Mouse (Mus musculus) right cerebral cortex, adult 2 months (tissue): ENCODE measurements around the gene Catsperg1.
"Not testable (repeated sequence)": the region's sequence is repeated elsewhere in the genome, so short reads cannot be mapped to it uniquely, and the experiment has no call there.

Source experiments
- DNase-seq, 2 experiments: peaks; one replicate each; pipeline ENCODE4 v3.0.0; 2021 to 2022; ENCODE audit warnings: low spot score in 2 of 2

Catsperg1 gene

GRCm38 (mm10) chr7:29231517-29231916 is 17.7 kb upstream of the Catsperg1 start:
- DNase-seq = no peak

DNA sequence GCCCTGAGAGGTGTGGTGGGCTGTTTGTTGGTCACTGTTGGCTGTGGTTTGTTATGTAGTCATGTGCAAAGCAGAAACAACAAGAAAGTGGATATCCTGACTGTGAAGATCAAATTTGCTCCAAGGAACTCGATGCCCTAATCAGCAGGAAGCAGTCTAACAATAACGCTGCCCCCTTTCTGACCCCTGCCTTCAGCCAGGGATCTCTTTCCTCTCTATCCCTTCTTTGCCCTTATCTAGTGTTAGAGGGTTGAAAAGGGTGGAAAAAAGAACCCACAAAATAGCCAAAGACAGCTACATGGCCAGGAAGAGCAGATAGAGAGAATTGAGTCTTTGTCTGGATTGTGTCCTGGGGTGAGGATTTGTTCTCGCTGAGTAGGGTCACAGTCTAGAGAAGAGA is 16.7 kb upstream of the Catsperg1 start:
- DNase-seq = no peak

DNA sequence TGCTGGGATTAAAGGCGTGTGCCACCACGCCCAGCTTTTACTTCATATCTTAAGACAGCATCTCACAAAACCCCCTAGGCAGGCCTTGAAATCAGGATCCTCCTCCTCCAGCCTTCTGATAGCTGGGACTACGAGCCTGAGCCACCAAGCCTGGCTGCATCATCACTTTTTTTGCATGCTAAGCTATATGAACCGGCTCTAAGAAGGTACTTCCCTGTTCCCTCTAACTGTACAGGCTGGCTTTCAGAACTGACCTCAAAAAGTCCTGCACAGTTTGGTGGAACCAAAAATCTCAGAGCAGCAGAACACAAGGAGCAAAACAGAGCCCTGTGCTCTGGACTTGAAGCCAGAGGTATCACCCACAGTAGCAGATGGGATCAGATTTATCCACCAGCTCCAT is 14.4 kb upstream of the Catsperg1 start:
- DNase-seq = no peak

GRCm38 (mm10) chr7:29225520-29225919 is 11.7 kb upstream of the Catsperg1 start:
- DNase-seq = no peak

- no peak for DNase-seq
Observed at GRCm38 (mm10) chr7:29224756-29225394, 11.0 kb upstream of the Catsperg1 start.

- DNase-seq = no peak
Observed at GRCm38 (mm10) chr7:29214846-29215245, 1.0 kb upstream of the Catsperg1 start.

DNA sequence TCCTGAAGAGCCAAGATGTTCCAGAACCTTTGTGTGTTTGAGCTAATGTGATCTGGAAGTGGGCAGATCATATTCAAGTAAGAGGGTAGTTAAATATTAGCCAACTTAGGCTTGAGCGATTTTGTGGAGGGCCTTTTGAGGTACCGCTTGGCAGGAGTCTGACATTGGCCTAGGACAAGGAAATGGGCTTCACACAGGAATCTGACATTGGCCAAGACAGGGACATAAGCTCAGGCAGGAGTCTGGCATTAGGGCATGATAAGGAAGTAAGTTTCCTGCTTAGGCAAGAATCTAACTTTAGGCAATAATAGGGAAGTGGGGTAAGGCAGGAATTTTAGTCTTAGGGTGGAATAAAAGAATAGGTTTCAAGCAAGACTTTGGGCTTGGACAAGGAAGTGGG is 401 bp upstream of the Catsperg1 start:
- DNase-seq = no peak

DNA sequence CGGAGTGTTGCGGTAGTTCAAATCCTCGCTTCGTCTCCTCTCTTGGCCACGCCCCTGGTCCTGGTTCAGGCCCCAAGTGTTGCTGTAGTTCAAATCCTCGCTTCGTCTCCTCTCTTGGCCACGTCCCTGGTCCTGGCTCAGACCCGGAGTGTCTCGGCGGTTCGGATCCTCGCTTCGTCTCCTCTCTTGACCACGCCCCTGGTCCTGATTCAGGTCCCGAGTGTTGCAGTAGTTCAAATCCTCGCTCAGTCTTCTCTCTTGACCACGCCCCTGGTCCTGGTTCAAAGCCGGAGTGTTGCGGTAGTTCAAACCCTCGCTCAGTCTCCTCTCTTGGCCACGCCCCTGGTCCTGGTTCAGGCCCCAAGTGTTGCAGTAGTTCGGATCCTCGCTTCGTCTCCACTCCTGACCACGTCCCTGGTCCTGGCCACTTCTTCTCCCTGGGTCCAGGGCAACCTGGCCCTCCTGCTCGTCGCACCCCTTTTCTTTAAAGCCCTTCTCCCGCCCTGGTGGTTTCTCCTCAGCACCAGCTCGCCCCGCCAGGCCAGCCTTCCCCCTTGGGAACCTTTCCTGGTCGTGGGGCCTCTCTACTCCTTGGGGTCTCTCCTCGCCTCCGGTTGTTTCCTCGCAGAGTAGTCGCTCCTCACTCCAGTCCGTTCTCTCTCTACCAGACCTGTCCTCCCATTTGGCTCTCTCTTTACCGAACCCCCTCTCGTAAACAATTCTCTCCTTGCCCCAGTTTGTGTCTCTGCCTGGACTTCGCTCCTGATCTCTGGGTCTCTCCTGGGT is 867 bp downstream of the Catsperg1 start:
- not testable (repeated sequence) for DNase-seq

- DNase-seq = no peak
Observed at GRCm38 (mm10) chr7:29212199-29212765, 1.6 kb downstream of the Catsperg1 start.

DNA sequence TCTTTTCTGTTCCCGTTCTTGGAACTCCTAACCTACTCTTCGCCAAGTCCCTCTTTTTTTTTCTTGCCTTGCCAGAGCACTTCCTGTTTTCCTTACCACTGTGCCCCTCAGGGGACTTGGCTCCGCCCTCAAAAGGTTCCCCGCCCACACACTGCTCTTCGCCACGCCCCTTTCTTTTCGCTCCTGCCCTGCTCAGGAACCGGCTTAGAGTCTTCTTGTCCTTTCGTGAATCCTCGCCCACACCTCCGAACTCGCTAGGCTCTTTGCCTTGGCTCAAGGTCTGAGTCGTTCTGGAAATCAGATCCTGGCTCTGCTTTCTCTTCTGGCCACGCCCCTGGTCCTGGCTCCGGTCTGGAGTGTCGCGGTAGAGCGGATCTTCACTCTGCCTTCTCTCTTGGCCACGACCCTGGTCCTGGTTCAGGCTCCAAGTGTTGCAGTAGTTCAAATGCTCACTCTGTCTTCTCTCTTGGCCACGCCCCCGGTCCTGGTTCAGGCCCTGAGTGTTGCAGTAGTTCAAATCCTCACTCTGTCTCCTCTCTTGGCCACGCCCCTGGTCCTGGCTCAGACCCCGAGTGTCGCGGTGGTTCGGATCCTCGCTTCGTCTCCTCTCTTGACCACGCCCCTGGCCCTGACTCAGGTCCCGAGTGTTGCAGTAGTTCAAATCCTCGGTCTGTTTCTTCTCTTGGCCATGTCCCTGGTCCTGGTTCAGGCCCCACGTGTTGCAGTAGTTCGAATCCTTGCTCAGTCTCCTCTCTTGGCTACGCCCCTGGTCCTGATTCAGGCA is 2.2 kb downstream of the Catsperg1 start:
- no peak for DNase-seq

GRCm38 (mm10) chr7:29211013-29211412 is 2.8 kb downstream of the Catsperg1 start:
- DNase-seq = not testable (repeated sequence)

- no peak for DNase-seq
Observed at GRCm38 (mm10) chr7:29202577-29202976, 11.3 kb downstream of the Catsperg1 start.

- not testable (repeated sequence) for DNase-seq
Observed at GRCm38 (mm10) chr7:29194230-29194629, 19.6 kb downstream of the Catsperg1 start.

DNA sequence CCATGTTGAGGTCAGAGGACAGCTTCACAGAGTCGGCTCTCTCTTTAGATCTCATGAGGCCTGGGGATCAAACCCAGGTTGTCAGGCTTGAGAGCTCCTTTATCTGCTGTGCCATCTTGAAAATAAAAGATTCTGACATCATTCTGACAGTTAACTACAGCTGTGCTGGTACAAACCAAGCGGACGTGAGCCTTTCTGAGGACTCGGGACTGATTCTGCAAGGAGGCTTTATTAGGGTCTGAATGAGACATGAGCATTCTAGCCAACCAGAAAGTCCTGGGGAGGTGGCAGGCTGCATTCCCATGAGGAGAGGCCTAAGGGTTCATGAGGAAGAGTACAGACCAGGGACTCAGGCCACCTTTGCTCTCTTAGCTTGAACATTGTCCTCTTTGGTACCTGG is 32.5 kb downstream of the Catsperg1 start:
- not testable (repeated sequence) for DNase-seq

DNA sequence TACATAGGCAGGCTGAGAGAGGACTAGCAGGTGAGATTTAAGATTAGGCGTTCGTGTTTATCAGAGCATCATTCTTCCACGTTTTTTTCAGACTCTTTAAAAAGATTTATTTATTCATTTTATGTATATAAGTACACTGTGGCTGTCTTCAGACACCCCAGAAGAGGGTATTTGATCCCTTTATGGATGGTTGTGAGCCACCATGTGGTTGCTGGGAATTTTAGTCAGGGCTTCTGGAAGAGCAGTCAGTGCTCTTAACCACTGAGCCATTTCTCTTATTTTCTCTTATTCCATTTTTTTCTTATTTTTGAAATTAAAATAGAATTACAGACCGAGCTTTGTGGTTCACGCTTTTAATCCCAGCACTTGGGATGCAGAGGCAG is 33.0 kb downstream of the Catsperg1 start:
- DNase-seq = no peak

DNA sequence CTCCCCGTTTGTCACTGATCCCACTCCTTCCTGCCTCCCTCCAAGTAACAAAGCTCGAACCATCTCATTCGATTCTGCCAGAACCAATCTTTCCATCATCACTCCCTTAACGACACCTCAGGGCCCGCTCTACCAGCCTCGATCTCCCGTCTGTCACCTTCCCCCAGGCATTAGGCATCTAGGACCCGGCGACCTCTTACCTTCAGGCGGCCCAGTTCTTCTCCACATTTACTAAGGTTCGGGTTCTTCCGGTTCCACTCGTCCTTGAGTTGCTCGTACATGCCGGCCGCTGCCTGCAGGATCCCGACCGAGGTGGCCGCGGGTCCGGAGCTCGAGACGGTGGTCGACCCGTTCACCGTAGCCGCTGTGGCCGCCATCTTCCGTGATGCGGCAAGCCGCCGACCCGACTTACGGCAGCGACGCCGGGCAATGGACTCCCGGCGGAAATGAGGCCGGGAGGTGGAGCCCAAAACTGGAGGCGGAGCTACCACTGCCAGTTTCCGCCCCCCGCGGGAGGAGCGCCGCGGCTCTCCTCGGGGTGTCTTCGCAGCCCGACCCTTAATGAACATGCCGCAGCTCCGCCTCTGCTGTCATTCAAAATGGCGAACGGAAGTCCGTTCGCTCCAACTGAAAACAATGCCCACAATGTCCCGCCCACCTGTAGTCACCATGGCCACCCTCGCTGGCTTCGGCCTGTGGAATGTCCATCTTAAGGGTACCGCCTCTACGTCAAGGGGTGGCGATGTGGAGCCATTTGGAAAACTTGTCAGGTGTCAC is 33.6 kb downstream of the Catsperg1 start, which contains the start of gene Psmd8:
TSS of gene Psmd8 (minus strand) at position 625 of the 777 bp plus-strand sequence.
- DNase-seq = peak; percentile 94 to 95

GRCm38 (mm10) chr7:29179323-29179722 is 34.5 kb downstream of the Catsperg1 start:
- DNase-seq = no peak

- no peak for DNase-seq
Observed at GRCm38 (mm10) chr7:29178106-29178505, 35.7 kb downstream of the Catsperg1 start.

- no peak for DNase-seq
Observed at GRCm38 (mm10) chr7:29172390-29173016, 41.3 kb downstream of the Catsperg1 start.

DNA sequence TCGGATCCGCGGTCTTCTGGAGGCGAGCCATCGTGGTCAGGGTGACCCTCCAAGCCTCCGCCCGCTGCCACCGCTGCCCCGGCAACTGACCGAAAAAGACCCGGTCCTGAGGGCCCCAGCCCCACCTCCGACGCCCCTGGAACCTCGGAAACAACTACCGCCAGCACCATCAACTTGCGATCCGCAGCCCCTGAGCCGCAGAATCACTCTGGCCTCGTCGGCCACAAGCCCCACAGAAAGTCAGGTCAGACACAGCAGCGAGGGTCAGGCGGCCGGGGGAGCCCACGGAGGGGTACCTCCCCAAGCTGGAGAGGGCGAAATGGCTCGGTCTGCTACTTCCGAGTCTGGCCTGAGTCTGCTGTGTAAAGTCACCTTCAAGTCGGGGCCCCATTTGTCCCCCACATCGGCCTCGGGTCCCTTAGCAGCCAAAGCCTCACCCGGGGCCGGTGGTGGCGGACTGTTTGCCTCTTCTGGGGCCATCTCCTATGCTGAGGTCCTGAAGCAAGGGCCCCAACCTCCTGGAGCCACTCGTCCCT is 42.2 kb downstream of the Catsperg1 start:
- no peak for DNase-seq
